Mouse (Mus musculus): ENCODE measurements around the gene Grb7. TPM values are rescaled to one million over a fixed set of nuclear protein-coding genes. Genes with fewer than 3 reads are reported as not detected.

Grb7 gene
- 2.0 and 4.4 TPM in 2 replicates for polyA plus RNA-seq (2016; fragmentation: Nextera tagmentation; extraction: Ambion mirVana)

GRCm38 (mm10) chr11:98446213-98446561, at the start of gene Grb7:
Gene Grb7, plus strand, starts transcription at chr11:98446394.
- 0 out of 2 replicates have a peak within 1 kb of the TSS, but pooled peaks have one; percentile 8 for H3K9ac ChIP-seq
- ATAC-seq (ENCODE audit: low FRiP score), result no peak
- H3K9me3 ChIP-seq (replicated peaks), result no peaks in the 10 kb centered on the region
- peak within 1 kb of the TSS; percentile 17 for H3K4me3 ChIP-seq
- H3K27me3 ChIP-seq, result peaks cover 46% of the 10 kb centered on the region
- no peak within 1 kb of the TSS for H3K27ac ChIP-seq
- WGBS, result 9% methylated on average over 5 of the region's 5 CpGs
- peak within 1 kb of the TSS; percentile 32 for H3K4me2 ChIP-seq (replicated peaks)
- peaks cover 14% of the 10 kb centered on the region for H3K4me1 ChIP-seq
- no peaks in the 10 kb centered on the region for H3K36me3 ChIP-seq

GRCm38 (mm10) chr11:98397946-98398345, 48.2 kb upstream of the Grb7 start:
- WGBS, result 94% methylated on average over 7 of the region's 7 CpGs
- ATAC-seq (ENCODE audit: low FRiP score), result no peak
- H3K36me3 ChIP-seq, result 0 out of 2 replicates have a peak, but pooled peaks cover 3% of the 10 kb centered on the region

GRCm38 (mm10) chr11:98400161-98400726, 46.0 kb upstream of the Grb7 start, which contains the start of gene Pgap3:
Gene Pgap3, minus strand, starts transcription at chr11:98400490.
- Histone ChIP-seq H3K4me3 (peak within 1 kb of the TSS; percentile 74), H3K27me3 (peaks cover 19% of the 10 kb centered on the region), H3K36me3 (0 out of 2 replicates have a peak, but pooled peaks cover 3% of the 10 kb centered on the region), H3K27ac (peak within 1 kb of the TSS; percentile 98), H3K4me2 (replicated peaks) (peak within 1 kb of the TSS; percentile 72), H3K4me1 (peaks cover 10% of the 10 kb centered on the region), H3K9me3 (replicated peaks) (no peaks in the 10 kb centered on the region), H3K9ac (peak within 1 kb of the TSS; percentile 67)
- ATAC-seq (ENCODE audit: low FRiP score), result peak; percentile 91
- WGBS, result under 1% methylated on average over 40 of the region's 40 CpGs

More at GRCm38 (mm10) chr11:98397946-98398345, 48.2 kb upstream of the Grb7 start:
- no peak overlapping the region for H3K27ac ChIP-seq
- H3K4me2 ChIP-seq (replicated peaks), result no peak overlapping the region
- peaks cover 16% of the 10 kb centered on the region for H3K27me3 ChIP-seq
- no peak overlapping the region for H3K9ac ChIP-seq
- H3K4me3 ChIP-seq, result no peak overlapping the region
- peaks cover 23% of the 10 kb centered on the region for H3K4me1 ChIP-seq
- H3K9me3 ChIP-seq (replicated peaks), result no peaks in the 10 kb centered on the region

GRCm38 (mm10) chr11:98400816-98401215, 45.4 kb upstream of the Grb7 start:
- WGBS, result 69% methylated on average over 3 of the region's 3 CpGs
- Histone ChIP-seq H3K9ac (peak overlapping the region; percentile 67), H3K27ac (peak overlapping the region; percentile 98), H3K4me2 (replicated peaks) (peak overlapping the region; percentile 72), H3K9me3 (replicated peaks) (no peaks in the 10 kb centered on the region), H3K4me1 (peaks cover 10% of the 10 kb centered on the region), H3K4me3 (peak overlapping the region; percentile 74), H3K36me3 (0 out of 2 replicates have a peak, but pooled peaks cover 3% of the 10 kb centered on the region), H3K27me3 (peaks cover 19% of the 10 kb centered on the region)
- ATAC-seq (ENCODE audit: low FRiP score), result no peak

GRCm38 (mm10) chr11:98406621-98407020, 39.6 kb upstream of the Grb7 start:
- no peak overlapping the region for H3K27ac ChIP-seq
- H3K4me3 ChIP-seq, result no peak overlapping the region
- no peak for ATAC-seq (ENCODE audit: low FRiP score)
- no peaks in the 10 kb centered on the region for H3K36me3 ChIP-seq
- peaks cover 31% of the 10 kb centered on the region for H3K27me3 ChIP-seq
- H3K9ac ChIP-seq, result no peak overlapping the region
- peaks cover 14% of the 10 kb centered on the region for H3K4me1 ChIP-seq
- no peaks in the 10 kb centered on the region for H3K9me3 ChIP-seq (replicated peaks)
- WGBS, result 74% methylated on average over 6 of the region's 6 CpGs
- no peak overlapping the region for H3K4me2 ChIP-seq (replicated peaks)

- Histone ChIP-seq H3K9ac (peak overlapping the region; percentile 24), H3K27me3 (peaks cover 31% of the 10 kb centered on the region), H3K4me1 (peaks cover 35% of the 10 kb centered on the region), H3K36me3 (no peaks in the 10 kb centered on the region), H3K4me3 (no peak overlapping the region), H3K4me2 (replicated peaks) (peak overlapping the region; percentile 38), H3K27ac (peak overlapping the region; percentile 32; the same call in 1 of the 2 replicates), H3K9me3 (replicated peaks) (no peaks in the 10 kb centered on the region)
- no peak for ATAC-seq (ENCODE audit: low FRiP score)
- WGBS, result 41% methylated on average over 8 of the region's 8 CpGs
Measured at GRCm38 (mm10) chr11:98408872-98409271, 37.3 kb upstream of the Grb7 start.

GRCm38 (mm10) chr11:98409341-98409822, 36.8 kb upstream of the Grb7 start:
- H3K4me3 ChIP-seq, result no peak overlapping the region
- whole genome bisulfite sequencing, result 6% methylated on average over 9 of the region's 10 CpGs
- ATAC-seq (ENCODE audit: low FRiP score), result peak; percentile 71
- H3K27ac ChIP-seq, result 0 out of 2 replicates have a peak overlapping the region, but pooled peaks have one; percentile 32
- H3K9ac ChIP-seq, result peak overlapping the region; percentile 24
- H3K4me2 ChIP-seq (replicated peaks), result peak overlapping the region; percentile 38
- peaks cover 30% of the 10 kb centered on the region for H3K27me3 ChIP-seq
- peaks cover 40% of the 10 kb centered on the region for H3K4me1 ChIP-seq
- H3K36me3 ChIP-seq, result no peaks in the 10 kb centered on the region
- H3K9me3 ChIP-seq (replicated peaks), result no peaks in the 10 kb centered on the region

- no peaks in the 10 kb centered on the region for H3K9me3 ChIP-seq (replicated peaks)
- peaks cover 40% of the 10 kb centered on the region for H3K4me1 ChIP-seq
- H3K27ac ChIP-seq, result peak within 1 kb of the TSS; percentile 79
- H3K36me3 ChIP-seq, result no peaks in the 10 kb centered on the region
- H3K9ac ChIP-seq, result peak within 1 kb of the TSS; percentile 87
- peak within 1 kb of the TSS; percentile 97 for H3K4me2 ChIP-seq (replicated peaks)
- peak within 1 kb of the TSS; percentile 77 for H3K4me3 ChIP-seq
- peaks cover 33% of the 10 kb centered on the region for H3K27me3 ChIP-seq
- ATAC-seq (ENCODE audit: low FRiP score), result peak; percentile 55
- WGBS, result 0% methylated on average over 46 of the region's 49 CpGs
Measured at GRCm38 (mm10) chr11:98412273-98412796, 33.9 kb upstream of the Grb7 start, which contains the start of gene Erbb2. Gene Erbb2, plus strand, starts transcription at chr11:98412470.

- 0% methylated on average over 38 of the region's 40 CpGs for WGBS
- Histone ChIP-seq H3K4me2 (replicated peaks) (peak overlapping the region; percentile 97), H3K36me3 (no peaks in the 10 kb centered on the region), H3K9me3 (replicated peaks) (no peaks in the 10 kb centered on the region), H3K4me3 (peak overlapping the region; percentile 77), H3K9ac (peak overlapping the region; percentile 87), H3K27ac (peak overlapping the region; percentile 79), H3K4me1 (peaks cover 40% of the 10 kb centered on the region), H3K27me3 (peaks cover 33% of the 10 kb centered on the region)
- peak; percentile 60 for ATAC-seq (ENCODE audit: low FRiP score)
Measured at GRCm38 (mm10) chr11:98412797-98413301, 33.3 kb upstream of the Grb7 start.

GRCm38 (mm10) chr11:98413731-98414130, 32.5 kb upstream of the Grb7 start:
- no peaks in the 10 kb centered on the region for H3K9me3 ChIP-seq (replicated peaks)
- H3K4me2 ChIP-seq (replicated peaks), result peak overlapping the region; percentile 97
- no peak overlapping the region; the same call in none of the 2 replicates for H3K9ac ChIP-seq
- 16% methylated on average over 7 of the region's 7 CpGs for WGBS
- peaks cover 39% of the 10 kb centered on the region for H3K4me1 ChIP-seq
- ATAC-seq (ENCODE audit: low FRiP score), result no peak
- peaks cover 33% of the 10 kb centered on the region for H3K27me3 ChIP-seq
- no peak overlapping the region for H3K27ac ChIP-seq
- H3K36me3 ChIP-seq, result no peaks in the 10 kb centered on the region
- H3K4me3 ChIP-seq, result peak overlapping the region; percentile 77

- Histone ChIP-seq H3K4me1 (peaks cover 34% of the 10 kb centered on the region), H3K27me3 (peaks cover 33% of the 10 kb centered on the region), H3K27ac (no peak overlapping the region), H3K9me3 (replicated peaks) (no peaks in the 10 kb centered on the region), H3K36me3 (no peaks in the 10 kb centered on the region), H3K4me3 (peak overlapping the region; percentile 77; the same call in 1 of the 2 replicates), H3K4me2 (replicated peaks) (peak overlapping the region; percentile 97), H3K9ac (no peak overlapping the region; the same call in 1 of the 2 replicates)
- WGBS, result 13% methylated on average over 2 of the region's 2 CpGs
- no peak for ATAC-seq (ENCODE audit: low FRiP score)
Measured at GRCm38 (mm10) chr11:98414162-98414561, 32.0 kb upstream of the Grb7 start.

GRCm38 (mm10) chr11:98417074-98417473, 29.1 kb upstream of the Grb7 start:
- peaks cover 21% of the 10 kb centered on the region for H3K4me1 ChIP-seq
- peaks cover 13% of the 10 kb centered on the region for H3K27me3 ChIP-seq
- H3K4me2 ChIP-seq (replicated peaks), result no peak overlapping the region
- H3K9me3 ChIP-seq (replicated peaks), result no peaks in the 10 kb centered on the region
- no peak overlapping the region for H3K4me3 ChIP-seq
- no peak for ATAC-seq (ENCODE audit: low FRiP score)
- no peak overlapping the region for H3K9ac ChIP-seq
- no peak overlapping the region for H3K27ac ChIP-seq
- 83% methylated on average over 1 of the region's 1 CpGs for WGBS
- H3K36me3 ChIP-seq, result no peaks in the 10 kb centered on the region
